ENCODE assay signal across 14 mouse cellular contexts in the genomic region with DNA sequence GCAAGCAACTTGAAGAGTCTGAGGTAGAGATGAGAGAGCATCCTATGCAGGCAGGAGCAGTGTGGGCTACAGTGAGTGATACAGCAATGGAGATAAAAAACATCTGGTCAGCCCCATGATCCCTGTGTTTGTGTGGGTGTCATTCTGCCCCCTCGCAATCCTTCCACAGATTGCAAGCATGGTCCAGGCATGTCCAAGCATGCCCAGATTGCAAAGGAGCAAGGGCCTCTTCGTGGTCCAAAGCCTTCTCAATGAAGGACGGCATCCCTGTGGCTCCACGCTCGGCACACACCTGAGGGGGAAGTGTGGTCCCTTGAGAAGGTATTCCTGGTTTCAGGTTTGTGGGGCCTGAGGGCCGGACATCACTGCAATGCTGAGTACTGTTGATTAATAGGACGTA.
"Had no signal": no experiment of that assay in that cellular context is flagged by ENCODE, and none has a peak within 500 bp of the region (broad histone marks: within the 10 kb centered on the region; RNA-seq: fewer than 3 reads in every experiment).

No protein-coding gene starts in this region.

- DNase-seq: lung, adult 18-20 months; lung, embryonic 14.5 days; lung, postnatal 10 days; lung, postnatal 4 days; right cerebral cortex, postnatal 14 days; thymus, adult 2 months; thymus, postnatal 25 days; thymus, postnatal 4 days had no signal

- H3K4me2 ChIP-seq: lung, embryonic 14.5 days; midbrain, embryonic 11.5 days; midbrain, embryonic 13.5 days; neural tube, embryonic 12.5 days; stomach, embryonic 15.5 days had no signal

- H3K4me1 ChIP-seq: neural tube, embryonic 12.5 days; stomach, embryonic 15.5 days had no signal

- ATAC-seq: midbrain, embryonic 13.5 days; midbrain, embryonic 16.5 days had no signal

- H3K4me3 ChIP-seq: midbrain, embryonic 13.5 days; neural tube, embryonic 12.5 days; stomach, embryonic 15.5 days had no signal

- H3K36me3 ChIP-seq: midbrain, embryonic 13.5 days; neural tube, embryonic 12.5 days; stomach, embryonic 15.5 days had no signal

- H3K27ac ChIP-seq: midbrain, embryonic 13.5 days; neural tube, embryonic 12.5 days; stomach, embryonic 15.5 days; stomach, postnatal 0 days had no signal

- H3K9ac ChIP-seq: lung, embryonic 14.5 days; midbrain, embryonic 13.5 days; neural tube, embryonic 12.5 days; stomach, embryonic 15.5 days had no signal

- H3K9me3 ChIP-seq: midbrain, embryonic 13.5 days; neural tube, embryonic 12.5 days; stomach, embryonic 15.5 days had no signal
